Mouse (Mus musculus): ENCODE measurements around the gene Phka2.

Gene Phka2

GRCm38 (mm10) chrX:160502048-160503041 lies at the start of gene Phka2:
TSS of gene Phka2 (plus strand) at chrX:160502166.
- peak; percentile 89 for DNase-seq (ENCODE audit: low spot score)

GRCm38 (mm10) chrX:160455686-160456085 lies 46.3 kb upstream of the Phka2 start:
- no peak for DNase-seq (ENCODE audit: low spot score)

GRCm38 (mm10) chrX:160471257-160471786 lies 30.6 kb upstream of the Phka2 start:
- no peak for DNase-seq (ENCODE audit: low spot score)

GRCm38 (mm10) chrX:160489784-160490183 lies 12.2 kb upstream of the Phka2 start:
- DNase-seq (ENCODE audit: low spot score): no peak

- DNase-seq (ENCODE audit: low spot score): no peak
These were observed 7.6 kb upstream of the Phka2 start for GRCm38 (mm10) chrX:160494333-160494732.

GRCm38 (mm10) chrX:160494921-160495320 lies 7.0 kb upstream of the Phka2 start:
- no peak for DNase-seq (ENCODE audit: low spot score)

- DNase-seq (ENCODE audit: low spot score): no peak
These were observed 5.5 kb upstream of the Phka2 start for GRCm38 (mm10) chrX:160496473-160496872.

- no peak for DNase-seq (ENCODE audit: low spot score)
These were observed 871 bp upstream of the Phka2 start for GRCm38 (mm10) chrX:160501095-160501494.

- no peak for DNase-seq (ENCODE audit: low spot score)
These were observed 299 bp upstream of the Phka2 start for GRCm38 (mm10) chrX:160501687-160502047.

GRCm38 (mm10) chrX:160509046-160509445 lies 7.1 kb downstream of the Phka2 start:
- DNase-seq (ENCODE audit: low spot score): no peak

- DNase-seq (ENCODE audit: low spot score): no peak
These were observed 8.2 kb downstream of the Phka2 start for GRCm38 (mm10) chrX:160510197-160510596.

GRCm38 (mm10) chrX:160516027-160516426 lies 14.1 kb downstream of the Phka2 start:
- no peak for DNase-seq (ENCODE audit: low spot score)

- DNase-seq (ENCODE audit: low spot score): no peak
These were observed 40.8 kb downstream of the Phka2 start for GRCm38 (mm10) chrX:160542772-160543171.

- no peak for DNase-seq (ENCODE audit: low spot score)
These were observed 46.9 kb downstream of the Phka2 start for GRCm38 (mm10) chrX:160548875-160549274.

- no peak for DNase-seq (ENCODE audit: low spot score)
These were observed 50.1 kb downstream of the Phka2 start for GRCm38 (mm10) chrX:160552066-160552465.

- DNase-seq (ENCODE audit: low spot score): no peak
These were observed 81.6 kb downstream of the Phka2 start for GRCm38 (mm10) chrX:160583589-160583988.

- DNase-seq (ENCODE audit: low spot score): no peak
These were observed 82.3 kb downstream of the Phka2 start for GRCm38 (mm10) chrX:160584148-160584838.

GRCm38 (mm10) chrX:160585110-160585509 lies 83.1 kb downstream of the Phka2 start:
- no peak for DNase-seq (ENCODE audit: low spot score)

GRCm38 (mm10) chrX:160588523-160588922 lies 86.6 kb downstream of the Phka2 start:
- no peak for DNase-seq (ENCODE audit: low spot score)

GRCm38 (mm10) chrX:160590147-160590546 lies 88.2 kb downstream of the Phka2 start:
- no peak for DNase-seq (ENCODE audit: low spot score)

GRCm38 (mm10) chrX:160592933-160593332 lies 91.0 kb downstream of the Phka2 start:
- DNase-seq (ENCODE audit: low spot score): no peak

- no peak for DNase-seq (ENCODE audit: low spot score)
These were observed 96.1 kb downstream of the Phka2 start for GRCm38 (mm10) chrX:160598055-160598454.
